Mouse (Mus musculus) cerebellum, adult 2 months (tissue): Measurements from ENCODE around the gene Cdc42ep2.

ENCODE experiments used
- CTCF ChIP-seq: fragments of 200-500 bp; IDR thresholded peaks from 2 replicates; pipeline ENCODE4 v1.5.1; 2011; ENCODE audit warnings: low read depth, mild to moderate bottlenecking, control low read depth, low read length, moderate library complexity, borderline replicate concordance; ENCODE audit not compliant: insufficient read depth
- POLR2A ChIP-seq: fragments of 200-500 bp; IDR thresholded peaks from 2 replicates; pipeline ENCODE4 v1.6.1; 2011; ENCODE audit warnings: low read length, control low read depth, borderline replicate concordance; ENCODE audit not compliant: insufficient read depth

GRCm38 (mm10) chr19:5921715-5922114, 2.9 kb downstream of the Cdc42ep2 start:
- TF ChIP-seq CTCF (no peak), POLR2A (no peak)
